Mouse (Mus musculus) bone marrow macrophage, adult 2 months (primary cell): ENCODE results near the gene Lrrc74a.

Experiments used
- CTCF ChIP-seq: IDR thresholded peaks from 2 replicates; pipeline ENCODE4 v1.5.1; 2012; ENCODE audit warnings: low read depth, mild to moderate bottlenecking, low read length, moderate library complexity
- POLR2A ChIP-seq: IDR thresholded peaks from 2 replicates; pipeline ENCODE4 v1.6.1; 2012; ENCODE audit warnings: mild to moderate bottlenecking, low read depth, low read length, borderline replicate concordance

- TF ChIP-seq CTCF (no peak), POLR2A (no peak)
Measured at GRCm38 (mm10) chr12:86700927-86701310, 33.2 kb upstream of the Lrrc74a start.
